Mouse (Mus musculus) lung, embryonic 16.5 days (tissue): ENCODE measurements around the gene Col4a3bp. TPM values are rescaled to one million over a fixed set of nuclear protein-coding genes. Genes with fewer than 3 reads are reported as not detected.

Source experiments
- ATAC-seq: fragments of 200-750 bp; cut with Nextera tagmentation; 2 replicates; pipeline ENCODE4 v1.8.0; 2017; ENCODE audit warnings: low read depth, mild to moderate bottlenecking, moderate library complexity
- H3K27ac ChIP-seq: fragments of 300-500 bp; sonication (generic); 2 replicates; pipeline ENCODE4 v1.5.1; 2014; ENCODE audit warnings: mild to moderate bottlenecking, control low read depth, low read length
- H3K27me3 ChIP-seq: fragments of 300-500 bp; sonication (generic); 2 replicates; pipeline ENCODE4 v1.6.1; 2014; ENCODE audit warnings: low read depth, low read length, mixed read lengths; ENCODE audit not compliant: control insufficient read depth, insufficient read depth
- H3K36me3 ChIP-seq: fragments of 300-500 bp; sonication (generic); 2 replicates; pipeline ENCODE4 v1.6.1; 2014; ENCODE audit warnings: low read length; ENCODE audit not compliant: control insufficient read depth, insufficient read depth
- H3K4me1 ChIP-seq: fragments of 300-500 bp; sonication (generic); replicated peaks from 2 replicates; pipeline ENCODE4 v1.6.1; 2014; ENCODE audit warnings: low read length, mixed read lengths; ENCODE audit not compliant: control insufficient read depth, insufficient read depth
- H3K4me2 ChIP-seq: fragments of 300-500 bp; sonication (generic); 2 replicates; pipeline ENCODE4 v1.6.1; 2014; ENCODE audit warnings: low read depth, low read length, control low read depth
- H3K4me3 ChIP-seq: fragments of 300-500 bp; sonication (generic); 2 replicates; pipeline ENCODE4 v1.5.1; 2014; ENCODE audit warnings: mild to moderate bottlenecking, low read length, control low read depth
- H3K9ac ChIP-seq: fragments of 300-500 bp; sonication (generic); 2 replicates; pipeline ENCODE4 v1.6.1; 2014; ENCODE audit warnings: low read length, control low read depth
- H3K9me3 ChIP-seq: fragments of 300-500 bp; sonication (generic); 2 replicates; pipeline ENCODE4 v1.6.1; 2016; ENCODE audit warnings: low read length; ENCODE audit not compliant: control insufficient read depth
- WGBS: fragments of 180-500 bp; shearing (Covaris S2); extraction: QIAGEN DNeasy Blood & Tissue Kit; methylation state at CpG from one replicate; pipeline ENCODE4 v1.1.7; 2014; 5-methylcytosine and 5-hydroxymethylcytosine counted together
- polyA plus RNA-seq: library from polyadenylated mRNA; unstranded; fragments of >200 nt; fragmentation: Nextera tagmentation; extraction: Ambion mirVana; gene quantifications from 2 replicates; pipeline ENCODE4 v1.2.1, GENCODE M21; 2015

Gene Col4a3bp
- polyA plus RNA-seq, 1 experiment from 2014 or later = 9.2 TPM

GRCm38 (mm10) chr13:96684779-96685178 lies 142.4 kb downstream of the Col4a3bp start:
- Histone ChIP-seq H3K27ac (no peak overlapping the region), H3K9ac (no peak overlapping the region), H3K4me1 (no peaks in the 10 kb centered on the region), H3K27me3 (no peaks in the 10 kb centered on the region), H3K36me3 (no peaks in the 10 kb centered on the region), H3K9me3 (no peaks in the 10 kb centered on the region), H3K4me2 (no peak overlapping the region), H3K4me3 (no peak overlapping the region)
- ATAC-seq = no peak
- WGBS = 67% methylated on average over 5 of the region's 5 CpGs

- no peaks in the 10 kb centered on the region for H3K36me3 ChIP-seq
- H3K4me2 ChIP-seq = no peak overlapping the region
- H3K27me3 ChIP-seq = no peaks in the 10 kb centered on the region
- 56% methylated on average over 9 of the region's 9 CpGs for WGBS
- no peaks in the 10 kb centered on the region for H3K9me3 ChIP-seq
- no peak overlapping the region for H3K9ac ChIP-seq
- ATAC-seq = no peak
- no peak overlapping the region for H3K4me3 ChIP-seq
- H3K27ac ChIP-seq = no peak overlapping the region
- no peaks in the 10 kb centered on the region for H3K4me1 ChIP-seq
These were observed 144.8 kb downstream of the Col4a3bp start for GRCm38 (mm10) chr13:96687261-96687660.

Other genes starting within 250 kb of the Col4a3bp start
- 16.7 and 20.4 TPM in 2 replicates for gene Poc5, start 154.3 kb upstream of the Col4a3bp start, polyA plus RNA-seq
- gene Ankdd1b, start 71.4 kb upstream of the Col4a3bp start, polyA plus RNA-seq = 0.13 TPM in 1 of 2 replicates, not detected in the other
- gene Gm17622, start 51.9 kb upstream of the Col4a3bp start, polyA plus RNA-seq = not detected in 2 replicates
- 9.9 and 10.5 TPM in 2 replicates for gene Polk, start within 50 bp of the Col4a3bp start, polyA plus RNA-seq
- 43.9 and 46.2 TPM in 2 replicates for gene Hmgcr, start 128.3 kb downstream of the Col4a3bp start, polyA plus RNA-seq
- not detected in 2 replicates for gene Ankrd31, start 205.7 kb downstream of the Col4a3bp start, polyA plus RNA-seq